Mouse (Mus musculus) bone marrow, adult 2 months (tissue): ENCODE measurements around the gene Nr1d1. TPM values are rescaled to one million over a fixed set of nuclear protein-coding genes. Genes with fewer than 3 reads are reported as not detected.

Experiments
- H3K27ac ChIP-seq: fragments of 200-500 bp; 2 replicates; pipeline ENCODE4 v1.5.1; 2012; ENCODE audit warnings: low read depth, mild to moderate bottlenecking, control low read depth, inconsistent platforms, low read length; ENCODE audit not compliant: control insufficient read depth, poor library complexity, insufficient read depth
- H3K4me1 ChIP-seq: fragments of 200-500 bp; 2 replicates; pipeline ENCODE4 v1.6.1; 2011; ENCODE audit warnings: low read length; ENCODE audit not compliant: control insufficient read depth, insufficient read depth
- H3K4me3 ChIP-seq: fragments of 200-500 bp; replicated peaks from 2 replicates; pipeline ENCODE3; 2011; ENCODE audit warnings: mild to moderate bottlenecking, low read depth, low read length, control low read depth; ENCODE audit not compliant: control insufficient read depth
- CTCF ChIP-seq: fragments of 200-500 bp; IDR thresholded peaks from 2 replicates; pipeline ENCODE4 v1.5.1; 2011; ENCODE audit warnings: low read length, control low read depth; ENCODE audit not compliant: control insufficient read depth, insufficient read depth
- POLR2A ChIP-seq: fragments of 200-500 bp; IDR thresholded peaks from 2 replicates; pipeline ENCODE4 v1.6.1; 2011; ENCODE audit warnings: low read depth, mild to moderate bottlenecking, control low read depth, low read length, borderline replicate concordance; ENCODE audit not compliant: control insufficient read depth
- WGBS: fragments of 180-500 bp; shearing (Covaris S2); methylation state at CpG from one replicate; pipeline ENCODE4 v1.1.7; 2018; 5-methylcytosine and 5-hydroxymethylcytosine counted together
- polyA plus RNA-seq: library from polyadenylated mRNA; stranded (reverse); fragments of >200 nt; gene quantifications from 2 replicates; pipeline ENCODE4 v1.2.4, GENCODE M21; 2011; ENCODE audit warnings: low replicate concordance; ENCODE audit not compliant: missing spikeins, insufficient read depth, insufficient read length

The Nr1d1 gene
- polyA plus RNA-seq, 1 experiment = 4.8 TPM

DNA sequence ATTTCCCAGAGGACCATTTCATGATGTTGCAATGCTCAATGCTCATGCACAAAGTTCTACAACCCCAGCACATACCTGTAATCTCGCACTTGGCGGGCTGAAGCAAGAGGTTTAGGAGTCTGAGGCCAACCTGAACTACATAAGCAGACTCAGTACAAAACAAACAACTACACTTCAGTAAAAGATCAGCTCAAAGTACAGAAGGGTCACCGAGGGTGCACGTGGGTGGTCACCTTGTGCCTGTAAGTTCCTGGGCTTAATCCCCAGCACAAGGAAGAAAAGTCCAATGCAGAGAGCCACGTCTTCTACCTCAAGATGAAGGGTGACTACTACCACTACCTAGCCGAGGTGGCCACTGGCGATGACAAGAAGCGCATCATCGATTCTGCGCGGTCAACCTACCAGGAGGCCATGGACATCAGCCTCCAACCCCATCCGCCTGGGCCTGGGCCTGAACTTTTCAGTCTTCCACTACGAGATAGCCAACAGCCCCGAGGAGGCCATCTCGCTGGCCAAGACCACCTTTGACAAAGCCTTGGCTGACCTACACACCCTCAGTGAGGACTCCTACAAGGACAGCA is 49.1 kb downstream of the Nr1d1 start:
- H3K4me1 ChIP-seq = no peaks in the 10 kb centered on the region
- TF ChIP-seq POLR2A (no peak), CTCF (no peak)
- H3K4me3 ChIP-seq = no peak overlapping the region
- 88% methylated on average over 15 of the region's 15 CpGs for WGBS
- no peak overlapping the region for H3K27ac ChIP-seq

DNA sequence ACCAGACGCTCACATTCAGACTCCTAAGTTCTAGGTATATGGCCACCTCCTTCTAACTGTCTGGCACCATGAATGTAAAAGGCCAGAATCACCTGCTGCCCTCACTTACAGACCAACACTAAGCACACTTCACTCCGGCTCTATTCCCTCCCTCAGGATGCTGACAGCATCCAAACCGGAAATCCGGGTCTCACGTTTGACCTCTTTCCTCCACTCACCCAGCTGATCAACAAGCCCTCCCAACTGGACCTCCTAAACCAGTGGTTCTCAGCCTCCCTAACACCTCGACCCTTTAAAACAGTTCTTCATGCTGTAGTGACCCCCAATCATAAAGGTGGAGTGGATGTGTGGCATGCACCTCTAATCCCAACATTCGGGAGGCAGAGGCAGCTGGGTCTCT is 52.0 kb downstream of the Nr1d1 start:
- H3K4me1 ChIP-seq = no peaks in the 10 kb centered on the region
- H3K27ac ChIP-seq = no peak overlapping the region
- 77% methylated on average over 7 of the region's 7 CpGs for WGBS
- TF ChIP-seq CTCF = no peak
- TF ChIP-seq POLR2A = no peak
- no peak overlapping the region for H3K4me3 ChIP-seq

DNA sequence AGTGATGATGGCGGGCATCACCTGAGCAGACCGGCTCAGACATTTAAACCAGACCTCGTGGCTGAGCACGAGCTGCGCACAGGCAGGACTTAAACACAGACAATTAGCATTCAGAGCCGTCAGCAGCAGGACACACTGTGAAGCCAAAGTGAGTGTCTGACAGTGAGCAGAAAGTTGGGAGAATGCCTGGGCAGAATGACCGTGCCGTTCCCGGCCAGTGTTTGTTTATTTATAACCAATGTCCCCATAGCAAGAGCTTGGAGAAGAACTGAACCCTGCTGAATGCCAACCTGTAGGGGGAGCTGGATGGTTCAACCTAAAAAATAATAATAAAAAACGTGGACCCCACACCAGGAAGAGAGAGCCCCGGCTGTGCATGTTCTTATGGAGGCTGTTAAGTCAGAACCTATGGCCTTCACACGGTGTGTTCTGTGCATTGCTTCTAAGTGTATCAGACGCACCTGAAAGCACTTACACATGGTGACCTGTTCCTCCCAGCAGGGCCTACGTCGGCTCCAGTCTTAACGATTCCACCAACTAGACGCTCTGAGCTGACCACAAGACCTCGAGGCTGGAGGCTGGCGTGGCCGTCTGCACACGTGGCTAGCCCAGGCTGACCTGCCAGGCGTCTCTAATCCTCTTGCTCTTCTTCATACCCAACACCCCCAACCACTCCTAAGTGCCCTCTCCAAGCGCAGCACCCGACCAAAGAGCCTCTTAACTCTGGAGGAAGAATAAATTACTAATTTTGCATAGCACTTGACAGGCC is 53.5 kb downstream of the Nr1d1 start:
- TF ChIP-seq POLR2A (no peak), CTCF (no peak)
- WGBS = 80% methylated on average over 24 of the region's 24 CpGs
- Histone ChIP-seq H3K27ac (no peak overlapping the region), H3K4me3 (no peak overlapping the region), H3K4me1 (no peaks in the 10 kb centered on the region)

DNA sequence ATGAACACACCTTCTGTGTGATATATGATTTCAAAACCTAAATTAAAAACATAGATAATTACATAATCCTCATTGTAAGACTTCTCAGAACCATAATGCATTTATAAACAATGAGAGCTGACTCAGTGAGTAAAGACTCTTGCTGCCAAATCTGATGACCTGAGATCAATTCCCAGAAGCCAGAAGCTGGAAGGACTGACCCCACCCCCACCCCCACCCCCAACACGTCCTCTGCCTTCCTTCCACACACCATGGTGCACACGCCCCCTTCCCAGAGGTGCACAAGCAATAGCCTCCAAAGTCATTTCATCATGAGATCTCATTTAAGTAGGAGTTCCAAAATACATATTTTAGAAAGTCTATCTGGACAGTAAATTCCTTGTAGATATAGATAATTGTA is 54.4 kb downstream of the Nr1d1 start:
- 77% methylated on average over 2 of the region's 2 CpGs for WGBS
- H3K4me1 ChIP-seq = no peaks in the 10 kb centered on the region
- H3K4me3 ChIP-seq = no peak overlapping the region
- no peak for TF ChIP-seq POLR2A
- no peak for TF ChIP-seq CTCF
- H3K27ac ChIP-seq = no peak overlapping the region

Other genes with a start within 250 kb of the Nr1d1 start
- gene Ikzf3, start 229.3 kb downstream of the Nr1d1 start, polyA plus RNA-seq = 13.3 and 41.7 TPM in 2 replicates
- gene Zpbp2, start 224.2 kb downstream of the Nr1d1 start, polyA plus RNA-seq = 2.2 and 6.5 TPM in 2 replicates
- 41.1 and 41.2 TPM in 2 replicates for gene Ormdl3, start 188.0 kb downstream of the Nr1d1 start, polyA plus RNA-seq
- not detected in 2 replicates for gene Lrrc3c, start 177.0 kb downstream of the Nr1d1 start, polyA plus RNA-seq
- 50.6 and 60.6 TPM in 2 replicates for gene Gm12355, start 149.7 kb downstream of the Nr1d1 start, polyA plus RNA-seq
- not detected in 2 replicates for gene Gsdma3, start 149.0 kb downstream of the Nr1d1 start, polyA plus RNA-seq
- not detected in 2 replicates for gene Gsdma2, start 128.6 kb downstream of the Nr1d1 start, polyA plus RNA-seq
- 0.55 and 0.70 TPM in 2 replicates for gene Gsdma, start 111.0 kb downstream of the Nr1d1 start, polyA plus RNA-seq
- gene Psmd3, start 92.8 kb downstream of the Nr1d1 start, polyA plus RNA-seq = 28.2 and 57.7 TPM in 2 replicates
- not detected in 2 replicates for gene Csf3, start 74.1 kb downstream of the Nr1d1 start, polyA plus RNA-seq
- 26.7 and 28.7 TPM in 2 replicates for gene Med24, start 45.9 kb downstream of the Nr1d1 start, polyA plus RNA-seq
- 27.5 and 35.4 TPM in 2 replicates for gene Thra, start 34.7 kb downstream of the Nr1d1 start, polyA plus RNA-seq
- gene Msl1, start 20.2 kb upstream of the Nr1d1 start, polyA plus RNA-seq = 46.7 and 69.9 TPM in 2 replicates
- 29.3 and 38.5 TPM in 2 replicates for gene Casc3, start 29.6 kb upstream of the Nr1d1 start, polyA plus RNA-seq
- 1.5 and 6.8 TPM in 2 replicates for gene Rapgefl1, start 61.5 kb upstream of the Nr1d1 start, polyA plus RNA-seq
- 5.9 and 11.3 TPM in 2 replicates for gene Wipf2, start 88.3 kb upstream of the Nr1d1 start, polyA plus RNA-seq
- gene Cdc6, start 132.5 kb upstream of the Nr1d1 start, polyA plus RNA-seq = 50.4 and 53.9 TPM in 2 replicates
- gene Rara, start 152.5 kb upstream of the Nr1d1 start, polyA plus RNA-seq = 8.9 and 17.2 TPM in 2 replicates
- gene Gjd3, start 207.7 kb upstream of the Nr1d1 start, polyA plus RNA-seq = not detected in 2 replicates
- 161 and 191 TPM in 2 replicates for gene Top2a, start 248.9 kb upstream of the Nr1d1 start, polyA plus RNA-seq